Mouse (Mus musculus) erythroblast, embryonic 14.5 days (primary cell): Measurements from ENCODE around the gene Galnt12.

ENCODE experiments used
- GATA1 ChIP-seq: IDR thresholded peaks from 2 replicates; pipeline ENCODE4 v1.6.1; 2012; ENCODE audit warnings: low read length, inconsistent platforms, mixed read lengths
- TAL1 ChIP-seq: IDR thresholded peaks from 3 replicates; pipeline ENCODE4 v1.6.1; 2012; ENCODE audit warnings: low read length, inconsistent platforms, mixed read lengths

GRCm38 (mm10) chr4:47112560-47112959, 20.9 kb downstream of the Galnt12 start:
- no peak for TF ChIP-seq TAL1
- no peak for TF ChIP-seq GATA1
